Mouse (Mus musculus) adrenal gland, postnatal 4 days (tissue): ENCODE results near the gene Zmynd19. TPM values are rescaled to one million over a fixed set of nuclear protein-coding genes. Genes with fewer than 3 reads are reported as not detected.

Experiments used
- microRNA-seq: library from miRNA; unstranded; fragments of <30 nt; microRNA quantifications from one replicate; pipeline ENCODE4 v1.2.0, GENCODE M21; 2021
- total RNA-seq, 2 experiments: library from RNA; stranded (reverse); gene quantifications; 2 replicates each; pipeline ENCODE4 v1.2.3; 2021

Gene Zmynd19
- total RNA-seq, 2 experiments from 2014 or later, result 28.5 to 28.9 TPM

Small RNAs within 50 kb of the gene (microRNA-seq; reads per million reads assigned to microRNA genes)
- gene Gm22875, result not detected

Other genes with a start within 250 kb of the Zmynd19 start
- 10 to 100 TPM in 1 of 2 experiments, 1 to 10 TPM in 1; 5.6 to 10.1 TPM for gene Cacna1b, start 186.6 kb upstream of the Zmynd19 start, total RNA-seq
- gene Ehmt1, start 30.2 kb upstream of the Zmynd19 start, total RNA-seq, result 10 to 100 TPM; 83.9 to 89.0 TPM
- gene Arrdc1, start 14.5 kb upstream of the Zmynd19 start, total RNA-seq, result 10 to 100 TPM; 30.3 to 38.3 TPM
- gene Dph7, start 12.6 kb downstream of the Zmynd19 start, total RNA-seq, result 10 to 100 TPM; 20.3 to 21.3 TPM
- 10 to 100 TPM; 82.1 to 96.4 TPM for gene Mrpl41, start 25.3 kb downstream of the Zmynd19 start, total RNA-seq
- 10 to 100 TPM; 50.8 to 54.4 TPM for gene Pnpla7, start 26.2 kb downstream of the Zmynd19 start, total RNA-seq
- 10 to 100 TPM; 78.9 to 80.1 TPM for gene Nsmf, start 104.6 kb downstream of the Zmynd19 start, total RNA-seq
- 1 to 10 TPM; 2.0 to 5.4 TPM for gene Entpd8, start 130.5 kb downstream of the Zmynd19 start, total RNA-seq
- under 1 TPM in 1 of 2 experiments, not detected in 1; 0.59 TPM for gene Noxa1, start 145.4 kb downstream of the Zmynd19 start, total RNA-seq
- 10 to 100 TPM; 10.2 to 18.4 TPM for gene Nrarp, start 231.0 kb downstream of the Zmynd19 start, total RNA-seq
- 10 to 100 TPM; 23.1 to 24.3 TPM for gene Tor4a, start 247.1 kb downstream of the Zmynd19 start, total RNA-seq